Mouse (Mus musculus): Measurements from ENCODE around the gene Snap23. TPM values are rescaled to one million over a fixed set of nuclear protein-coding genes. Genes with fewer than 3 reads are reported as not detected.
A peak's percentile ranks its signal among the peaks of the same experiment; 100 is the strongest.
"Not testable (repeated sequence)": the region's sequence is repeated elsewhere in the genome, so short reads cannot be mapped to it uniquely, and the experiment has no call there.

The Snap23 gene
- polyA plus RNA-seq, 1 experiment = 11.1 TPM

DNA sequence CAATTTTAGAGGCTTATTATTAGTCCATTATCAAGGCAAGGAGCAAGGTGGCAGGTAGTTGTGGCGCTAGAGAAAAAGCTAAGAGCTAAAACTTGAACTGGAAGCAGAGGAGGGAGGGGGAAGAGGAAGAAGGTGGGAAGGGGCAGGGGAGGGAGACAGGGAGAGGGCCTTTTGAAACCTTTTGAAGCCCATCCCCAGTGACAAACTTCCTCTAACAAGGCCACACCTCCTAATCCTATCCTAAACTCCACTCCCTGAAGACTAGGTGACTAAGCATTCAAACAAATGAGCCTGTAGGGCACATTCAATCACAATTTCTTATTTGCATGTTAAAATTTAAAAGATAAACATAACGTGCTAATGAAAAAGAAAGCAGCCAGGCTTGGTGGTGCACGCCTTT lies 8.7 kb upstream of the Snap23 start:
- WGBS = 66% methylated on average over 3 of the region's 3 CpGs
- DNase-seq = no peak
- peaks cover 3% of the 10 kb centered on the region; the same call in 1 of the 2 replicates for H3K4me1 ChIP-seq (ENCODE audit: control insufficient read depth, insufficient read depth, low read length)
- no peak for TF ChIP-seq CTCF (IDR thresholded peaks at IDR 0.05; ENCODE audit: insufficient read depth, low read length)
- H3K4me3 ChIP-seq (replicated peaks; ENCODE audit: extremely low read depth, low read depth, low read length) = no peak overlapping the region

- H3K4me1 ChIP-seq (ENCODE audit: control insufficient read depth, insufficient read depth, low read length) = peaks cover 3% of the 10 kb centered on the region; the same call in 1 of the 2 replicates
- TF ChIP-seq POLR2A (IDR thresholded peaks at IDR 0.05; ENCODE audit: borderline replicate concordance, extremely low read depth, low read depth, low read length) (no peak), CTCF (IDR thresholded peaks at IDR 0.05; ENCODE audit: insufficient read depth, low read length) (no peak)
- no peak overlapping the region for H3K4me3 ChIP-seq (replicated peaks; ENCODE audit: extremely low read depth, low read depth, low read length)
- no peak for DNase-seq
- 50% methylated on average over 1 of the region's 1 CpGs for WGBS
Observed at GRCm38 (mm10) chr2:120561524-120561923, 5.9 kb upstream of the Snap23 start.

- TF ChIP-seq CTCF (IDR thresholded peaks at IDR 0.05; ENCODE audit: insufficient read depth, low read length) = no peak
- no peak for TF ChIP-seq POLR2A (IDR thresholded peaks at IDR 0.05; ENCODE audit: borderline replicate concordance, extremely low read depth, low read depth, low read length)
- no peak for DNase-seq
- 19% methylated on average over 9 of the region's 9 CpGs for WGBS
- H3K4me1 ChIP-seq (ENCODE audit: control insufficient read depth, insufficient read depth, low read length) = peaks cover 3% of the 10 kb centered on the region; the same call in 1 of the 2 replicates
- H3K4me3 ChIP-seq (replicated peaks; ENCODE audit: extremely low read depth, low read depth, low read length) = peak overlapping the region; percentile 76
Observed at GRCm38 (mm10) chr2:120562859-120563234, 4.6 kb upstream of the Snap23 start.

- TF ChIP-seq CTCF (IDR thresholded peaks at IDR 0.05; ENCODE audit: insufficient read depth, low read length) (no peak), POLR2A (IDR thresholded peaks at IDR 0.05; ENCODE audit: borderline replicate concordance, extremely low read depth, low read depth, low read length) (peak; percentile 57; the same call in 1 of the 2 replicates)
Observed at GRCm38 (mm10) chr2:120563235-120563990, 4.1 kb upstream of the Snap23 start, which contains the start of gene Zfp106. Zfp106 (minus strand) TSS chr2:120563843.

GRCm38 (mm10) chr2:120564548-120565188 lies 2.8 kb upstream of the Snap23 start:
- WGBS = 92% methylated on average over 4 of the region's 4 CpGs
- not testable (repeated sequence) for DNase-seq; H3K4me1 ChIP-seq (ENCODE audit: control insufficient read depth, insufficient read depth, low read length); H3K4me3 ChIP-seq (replicated peaks; ENCODE audit: extremely low read depth, low read depth, low read length)

More at GRCm38 (mm10) chr2:120563235-120563990, 4.1 kb upstream of the Snap23 start, which contains the start of gene Zfp106:
- DNase-seq = peak; percentile 83
- WGBS = under 1% methylated on average over 50 of the region's 50 CpGs
- peak within 1 kb of the TSS; percentile 76 for H3K4me3 ChIP-seq (replicated peaks; ENCODE audit: extremely low read depth, low read depth, low read length)
- H3K4me1 ChIP-seq (ENCODE audit: control insufficient read depth, insufficient read depth, low read length) = peaks cover 3% of the 10 kb centered on the region; the same call in 1 of the 2 replicates

GRCm38 (mm10) chr2:120565363-120565762 lies 2.1 kb upstream of the Snap23 start:
- H3K4me3 ChIP-seq (replicated peaks; ENCODE audit: extremely low read depth, low read depth, low read length) = no peak overlapping the region
- no peak for TF ChIP-seq CTCF (IDR thresholded peaks at IDR 0.05; ENCODE audit: insufficient read depth, low read length)
- DNase-seq = no peak
- peaks cover 3% of the 10 kb centered on the region; the same call in 1 of the 2 replicates for H3K4me1 ChIP-seq (ENCODE audit: control insufficient read depth, insufficient read depth, low read length)
- 56% methylated on average over 2 of the region's 2 CpGs for WGBS

GRCm38 (mm10) chr2:120567798-120568320 lies 388 bp downstream of the Snap23 start:
- Histone ChIP-seq H3K4me3 (replicated peaks; ENCODE audit: extremely low read depth, low read depth, low read length) (peak overlapping the region; percentile 97), H3K4me1 (ENCODE audit: control insufficient read depth, insufficient read depth, low read length) (no peaks in the 10 kb centered on the region)
- WGBS = under 1% methylated on average over 22 of the region's 22 CpGs
- no peak for DNase-seq
- TF ChIP-seq POLR2A (IDR thresholded peaks at IDR 0.05; ENCODE audit: borderline replicate concordance, extremely low read depth, low read depth, low read length) (no peak), CTCF (IDR thresholded peaks at IDR 0.05; ENCODE audit: insufficient read depth, low read length) (no peak)

DNA sequence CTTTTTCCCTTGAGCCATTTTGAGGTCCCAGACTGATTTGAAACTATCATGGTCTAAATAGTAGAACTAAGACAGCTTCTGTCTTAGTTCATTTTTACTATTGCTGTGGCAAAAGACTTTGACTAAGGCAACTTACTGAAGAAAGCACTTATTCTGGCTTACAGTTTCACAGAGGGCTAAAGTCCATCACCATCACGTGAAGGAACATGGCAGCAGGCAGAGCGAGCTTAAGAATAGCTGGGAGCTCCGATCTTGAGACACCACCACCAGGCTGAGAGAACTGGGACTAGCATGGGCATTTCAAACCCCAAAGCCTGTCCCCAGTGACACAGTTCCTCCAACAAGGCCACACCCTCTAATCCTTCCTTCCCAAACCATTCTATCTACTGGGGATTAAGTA lies 3.6 kb downstream of the Snap23 start:
- Histone ChIP-seq H3K4me1 (ENCODE audit: control insufficient read depth, insufficient read depth, low read length) (peaks cover 2% of the 10 kb centered on the region), H3K4me3 (replicated peaks; ENCODE audit: extremely low read depth, low read depth, low read length) (no peak overlapping the region)
- 94% methylated on average over 3 of the region's 3 CpGs for WGBS
- no peak for DNase-seq
- no peak for TF ChIP-seq POLR2A (IDR thresholded peaks at IDR 0.05; ENCODE audit: borderline replicate concordance, extremely low read depth, low read depth, low read length)
- no peak for TF ChIP-seq CTCF (IDR thresholded peaks at IDR 0.05; ENCODE audit: insufficient read depth, low read length)

GRCm38 (mm10) chr2:120572161-120572560 lies 4.7 kb downstream of the Snap23 start:
- 79% methylated on average over 3 of the region's 3 CpGs for WGBS
- not testable (repeated sequence) for H3K4me3 ChIP-seq (replicated peaks; ENCODE audit: extremely low read depth, low read depth, low read length); H3K4me1 ChIP-seq (ENCODE audit: control insufficient read depth, insufficient read depth, low read length); DNase-seq

DNA sequence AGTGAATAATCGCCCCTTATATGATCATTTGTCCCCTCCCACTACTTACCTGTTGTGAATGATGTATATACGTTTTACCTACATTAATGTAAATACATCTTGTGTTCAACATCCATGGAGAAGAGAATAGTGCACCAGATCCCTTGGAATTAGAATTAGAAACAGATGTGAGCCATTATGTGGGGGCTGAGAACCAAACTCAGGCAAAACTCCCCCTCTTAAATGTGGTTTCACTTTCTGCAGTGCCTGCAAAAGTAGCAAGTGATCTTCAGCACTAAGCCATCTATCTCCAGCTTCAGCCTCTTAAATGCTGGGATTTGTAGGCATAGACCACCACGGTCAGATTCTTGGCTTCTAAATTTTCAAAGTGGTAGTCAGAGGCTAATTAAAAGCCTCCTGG lies 7.7 kb downstream of the Snap23 start:
- no peak for DNase-seq
- WGBS = 78% methylated on average over 3 of the region's 3 CpGs
- TF ChIP-seq POLR2A (IDR thresholded peaks at IDR 0.05; ENCODE audit: borderline replicate concordance, extremely low read depth, low read depth, low read length) (no peak), CTCF (IDR thresholded peaks at IDR 0.05; ENCODE audit: insufficient read depth, low read length) (no peak)
- Histone ChIP-seq H3K4me1 (ENCODE audit: control insufficient read depth, insufficient read depth, low read length) (peaks cover 11% of the 10 kb centered on the region), H3K4me3 (replicated peaks; ENCODE audit: extremely low read depth, low read depth, low read length) (no peak overlapping the region)
